Mouse (Mus musculus): ENCODE measurements around the gene Kcnt2. TPM values are rescaled to one million over a fixed set of nuclear protein-coding genes. Genes with fewer than 3 reads are reported as not detected.

Kcnt2 gene
- 0.86 and 0.87 TPM in 2 replicates for polyA plus RNA-seq (2016; fragmentation: Nextera tagmentation; extraction: Ambion mirVana)

DNA sequence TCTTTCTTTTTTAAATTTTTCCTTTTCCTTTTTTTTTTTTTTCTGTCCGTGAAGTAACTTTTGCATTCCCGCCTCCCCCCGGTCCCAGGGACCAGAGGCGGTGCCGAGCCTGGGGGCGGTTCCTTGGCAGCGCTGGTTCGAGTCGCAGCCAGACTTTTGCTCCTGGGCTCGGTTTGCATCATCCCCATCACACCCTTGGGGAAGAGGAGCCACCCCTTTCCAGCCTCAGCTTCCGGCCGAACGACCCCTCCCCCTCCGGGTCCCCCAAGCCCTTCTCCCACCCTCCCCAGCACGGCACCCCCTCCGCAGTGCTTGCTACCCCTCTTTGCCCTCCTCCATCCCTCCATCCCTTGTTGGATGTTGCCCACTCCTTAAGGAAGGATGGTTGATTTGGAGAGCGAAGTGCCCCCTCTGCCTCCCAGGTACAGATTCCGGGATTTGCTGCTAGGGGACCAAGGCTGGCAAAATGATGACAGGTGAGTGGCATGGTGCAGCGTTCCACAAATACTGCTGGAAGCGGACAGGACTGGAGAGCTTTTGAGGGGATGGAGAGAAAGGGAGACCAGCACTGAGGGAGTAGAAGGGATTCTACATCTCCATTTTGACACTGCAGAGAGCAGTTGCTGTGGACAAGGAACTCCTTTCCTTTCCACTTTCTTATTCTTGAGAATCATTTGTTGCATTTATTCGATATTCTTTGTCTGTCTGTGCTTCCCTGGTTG, at the start of gene Kcnt2:
Gene Kcnt2, plus strand, starts transcription at position 283 of the 722 bp plus-strand sequence.
- Histone ChIP-seq H3K36me3 (replicated peaks) (no peaks in the 10 kb centered on the region), H3K27ac (replicated peaks) (peak within 1 kb of the TSS; percentile 72), H3K4me3 (peak within 1 kb of the TSS; percentile 73), H3K9me3 (no peaks in the 10 kb centered on the region), H3K27me3 (replicated peaks; ENCODE audit: low read depth, poor library complexity, severe bottlenecking) (no peaks in the 10 kb centered on the region), H3K4me1 (peaks cover 5% of the 10 kb centered on the region)
- no peak for DNase-seq (ENCODE audit: low spot score)
- under 1% methylated on average over 21 of the region's 21 CpGs for WGBS

DNA sequence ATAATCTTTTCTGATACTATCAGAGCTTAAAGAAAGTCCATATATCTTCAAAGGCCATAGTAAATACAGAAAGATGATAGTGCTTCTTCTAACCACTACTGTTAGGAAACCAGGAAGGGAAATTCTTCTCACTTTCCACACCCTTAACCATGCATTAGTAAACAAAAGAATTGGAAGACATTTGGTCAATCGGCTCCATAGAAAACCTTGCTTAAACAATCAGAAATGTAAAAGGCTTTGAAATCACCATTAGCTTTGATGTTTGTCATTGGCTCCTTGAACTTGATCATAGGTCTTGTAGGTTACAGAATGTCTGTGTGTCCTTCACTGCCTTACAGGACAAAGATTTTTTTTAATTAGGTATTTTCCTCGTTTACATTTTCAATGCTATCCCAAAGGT, 40.6 kb upstream of the Kcnt2 start:
- no peak for DNase-seq (ENCODE audit: low spot score)
- H3K4me1 ChIP-seq, result no peaks in the 10 kb centered on the region
- H3K4me3 ChIP-seq, result no peak overlapping the region
- no peaks in the 10 kb centered on the region for H3K27me3 ChIP-seq (replicated peaks; ENCODE audit: low read depth, poor library complexity, severe bottlenecking)
- H3K27ac ChIP-seq (replicated peaks), result no peak overlapping the region
- H3K9me3 ChIP-seq, result peaks cover under 1% of the 10 kb centered on the region; the same call in 1 of the 2 replicates
- no peaks in the 10 kb centered on the region for H3K36me3 ChIP-seq (replicated peaks)
- WGBS, result 79% methylated on average over 2 of the region's 2 CpGs

GRCm38 (mm10) chr1:140225221-140225620, 20.7 kb upstream of the Kcnt2 start:
- no peaks in the 10 kb centered on the region for H3K36me3 ChIP-seq (replicated peaks)
- no peak overlapping the region for H3K27ac ChIP-seq (replicated peaks)
- no peaks in the 10 kb centered on the region for H3K9me3 ChIP-seq
- peaks cover 4% of the 10 kb centered on the region; the same call in 1 of the 2 replicates for H3K4me1 ChIP-seq
- no peaks in the 10 kb centered on the region for H3K27me3 ChIP-seq (replicated peaks; ENCODE audit: low read depth, poor library complexity, severe bottlenecking)
- DNase-seq (ENCODE audit: low spot score), result peak; percentile 30
- no peak overlapping the region for H3K4me3 ChIP-seq
- WGBS, result 22% methylated on average over 3 of the region's 3 CpGs

DNA sequence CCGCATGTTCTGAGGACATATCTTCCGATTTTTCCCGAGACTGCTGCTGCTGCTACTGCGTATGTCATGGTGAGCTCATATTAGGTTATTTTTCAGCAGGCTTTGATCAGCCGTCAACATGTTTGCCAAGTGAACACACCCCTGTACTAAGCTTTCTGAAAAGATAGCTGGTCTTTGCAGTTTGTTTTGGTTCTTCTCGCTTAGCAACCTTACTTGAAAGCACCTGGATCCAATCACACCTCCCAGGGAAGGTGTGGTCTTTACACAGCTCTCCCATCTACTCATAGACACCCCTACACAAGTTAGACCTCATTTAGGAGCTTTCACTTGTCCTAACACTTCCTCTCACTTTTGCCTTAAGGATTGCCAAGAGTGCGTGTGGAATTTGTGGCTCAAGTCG, 19.3 kb upstream of the Kcnt2 start:
- H3K4me1 ChIP-seq, result peaks cover 4% of the 10 kb centered on the region; the same call in 1 of the 2 replicates
- no peak overlapping the region for H3K27ac ChIP-seq (replicated peaks)
- H3K9me3 ChIP-seq, result no peaks in the 10 kb centered on the region
- no peak for DNase-seq (ENCODE audit: low spot score)
- H3K36me3 ChIP-seq (replicated peaks), result no peaks in the 10 kb centered on the region
- WGBS, result 81% methylated on average over 8 of the region's 8 CpGs
- no peaks in the 10 kb centered on the region for H3K27me3 ChIP-seq (replicated peaks; ENCODE audit: low read depth, poor library complexity, severe bottlenecking)
- H3K4me3 ChIP-seq, result no peak overlapping the region

DNA sequence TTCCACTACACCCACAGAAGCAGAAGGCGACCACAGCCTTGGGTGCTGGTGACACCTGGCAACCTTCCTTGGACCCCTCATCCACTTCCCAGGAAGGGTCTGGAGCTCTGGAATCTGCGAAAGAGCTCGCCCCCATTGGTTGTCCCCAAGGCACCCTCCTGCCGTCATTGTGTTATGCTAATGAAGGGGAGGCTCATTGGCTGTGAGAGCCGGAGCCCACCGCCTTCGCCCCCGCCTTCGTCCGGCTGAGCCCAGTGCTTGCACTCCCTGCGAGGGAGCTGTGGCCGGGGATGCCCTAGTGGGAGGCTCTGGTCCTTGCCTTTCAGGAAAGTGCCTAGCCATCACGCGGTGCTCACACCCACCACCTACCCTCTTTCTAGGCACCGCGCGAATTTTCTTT, 493 bp upstream of the Kcnt2 start:
- Histone ChIP-seq H3K27ac (replicated peaks) (peak overlapping the region; percentile 72; the same call in 1 of the 2 replicates), H3K9me3 (no peaks in the 10 kb centered on the region), H3K27me3 (replicated peaks; ENCODE audit: low read depth, poor library complexity, severe bottlenecking) (no peaks in the 10 kb centered on the region), H3K4me3 (peak overlapping the region; percentile 73), H3K36me3 (replicated peaks) (no peaks in the 10 kb centered on the region), H3K4me1 (peaks cover 5% of the 10 kb centered on the region)
- peak; percentile 92 for DNase-seq (ENCODE audit: low spot score)
- under 1% methylated on average over 17 of the region's 17 CpGs for WGBS

- DNase-seq (ENCODE audit: low spot score), result no peak
- H3K27me3 ChIP-seq (replicated peaks; ENCODE audit: low read depth, poor library complexity, severe bottlenecking), result no peaks in the 10 kb centered on the region
- H3K4me3 ChIP-seq, result no peak overlapping the region
- H3K27ac ChIP-seq (replicated peaks), result no peak overlapping the region
- no peaks in the 10 kb centered on the region for H3K9me3 ChIP-seq
- 93% methylated on average over 3 of the region's 3 CpGs for WGBS
- H3K4me1 ChIP-seq, result 0 out of 2 replicates have a peak, but pooled peaks cover 3% of the 10 kb centered on the region
- no peaks in the 10 kb centered on the region for H3K36me3 ChIP-seq (replicated peaks)
These were observed 18.7 kb downstream of the Kcnt2 start for GRCm38 (mm10) chr1:140264696-140265095.

- H3K4me1 ChIP-seq, result 0 out of 2 replicates have a peak, but pooled peaks cover 3% of the 10 kb centered on the region
- WGBS, result 87% methylated on average over 5 of the region's 5 CpGs
- no peaks in the 10 kb centered on the region for H3K36me3 ChIP-seq (replicated peaks)
- H3K9me3 ChIP-seq, result no peaks in the 10 kb centered on the region
- no peaks in the 10 kb centered on the region for H3K27me3 ChIP-seq (replicated peaks; ENCODE audit: low read depth, poor library complexity, severe bottlenecking)
- no peak overlapping the region for H3K27ac ChIP-seq (replicated peaks)
- H3K4me3 ChIP-seq, result no peak overlapping the region
- no peak for DNase-seq (ENCODE audit: low spot score)
These were observed 20.1 kb downstream of the Kcnt2 start for GRCm38 (mm10) chr1:140266047-140266446.

DNA sequence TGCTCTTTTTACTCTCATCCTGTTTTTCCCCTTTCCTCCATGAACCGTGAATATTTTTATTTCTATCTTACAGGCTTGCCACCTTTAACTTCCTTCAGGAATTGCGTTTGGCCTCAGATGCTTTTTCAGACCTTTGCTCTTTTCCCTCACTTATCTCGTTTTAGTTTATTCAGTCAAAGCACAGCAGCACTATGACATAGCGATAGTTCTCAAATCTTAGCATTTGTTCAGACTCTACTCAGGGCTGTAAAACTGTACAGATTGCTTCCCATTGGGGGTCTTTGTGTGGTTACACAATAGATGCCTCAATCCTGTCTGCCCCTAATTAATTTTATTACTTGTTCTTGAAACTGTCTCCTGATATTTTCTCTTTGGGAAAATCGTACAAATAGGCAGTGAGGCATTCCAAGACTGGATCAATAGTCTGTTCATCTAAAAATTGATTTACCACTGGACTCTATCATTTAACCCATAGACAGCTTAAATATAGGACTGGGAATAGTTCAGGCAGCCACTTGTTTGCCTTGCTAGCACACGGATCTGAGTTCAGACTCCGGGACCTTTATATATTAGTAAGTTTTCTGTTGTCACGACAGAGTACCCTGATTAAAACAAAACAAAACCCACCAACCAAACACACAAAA, 20.8 kb downstream of the Kcnt2 start:
- WGBS, result 68% methylated on average over 8 of the region's 8 CpGs
- H3K9me3 ChIP-seq, result no peaks in the 10 kb centered on the region

DNA sequence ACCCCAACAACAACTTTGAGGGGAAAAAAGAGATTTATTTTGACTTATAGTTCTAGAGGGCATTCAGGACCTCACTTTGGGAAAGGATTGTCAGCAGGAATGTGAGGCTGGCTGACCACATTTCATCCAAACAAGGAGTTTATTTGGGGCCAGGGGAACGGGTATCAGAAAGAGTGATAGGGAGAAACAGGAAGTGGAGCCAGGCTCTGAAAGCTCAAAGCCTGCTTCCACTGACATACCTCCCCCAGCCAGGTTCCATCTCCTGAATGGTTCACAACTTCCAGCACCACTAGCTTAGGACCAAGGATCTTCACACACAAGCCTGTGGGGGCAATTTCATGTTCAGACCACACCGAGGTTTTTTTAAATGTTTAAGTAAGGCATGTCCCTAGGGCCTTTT, 21.3 kb downstream of the Kcnt2 start:
- Histone ChIP-seq H3K4me3 (no peak overlapping the region), H3K27ac (replicated peaks) (no peak overlapping the region), H3K9me3 (no peaks in the 10 kb centered on the region), H3K27me3 (replicated peaks; ENCODE audit: low read depth, poor library complexity, severe bottlenecking) (no peaks in the 10 kb centered on the region), H3K36me3 (replicated peaks) (no peaks in the 10 kb centered on the region), H3K4me1 (0 out of 2 replicates have a peak, but pooled peaks cover 3% of the 10 kb centered on the region)
- WGBS, result 44% methylated on average over 2 of the region's 2 CpGs
- no peak for DNase-seq (ENCODE audit: low spot score)

More for the DNA sequence above, 20.8 kb downstream of the Kcnt2 start:
- Histone ChIP-seq H3K27me3 (replicated peaks; ENCODE audit: low read depth, poor library complexity, severe bottlenecking) (no peaks in the 10 kb centered on the region), H3K36me3 (replicated peaks) (no peaks in the 10 kb centered on the region), H3K4me3 (no peak overlapping the region), H3K27ac (replicated peaks) (no peak overlapping the region), H3K4me1 (0 out of 2 replicates have a peak, but pooled peaks cover 3% of the 10 kb centered on the region)
- DNase-seq (ENCODE audit: low spot score), result no peak

- Histone ChIP-seq H3K4me3 (no peak overlapping the region), H3K27ac (replicated peaks) (no peak overlapping the region), H3K9me3 (no peaks in the 10 kb centered on the region), H3K27me3 (replicated peaks; ENCODE audit: low read depth, poor library complexity, severe bottlenecking) (no peaks in the 10 kb centered on the region), H3K36me3 (replicated peaks) (no peaks in the 10 kb centered on the region), H3K4me1 (no peaks in the 10 kb centered on the region)
- no peak for DNase-seq (ENCODE audit: low spot score)
- 86% methylated on average over 3 of the region's 3 CpGs for WGBS
These were observed 27.7 kb downstream of the Kcnt2 start for GRCm38 (mm10) chr1:140273624-140274023.

DNA sequence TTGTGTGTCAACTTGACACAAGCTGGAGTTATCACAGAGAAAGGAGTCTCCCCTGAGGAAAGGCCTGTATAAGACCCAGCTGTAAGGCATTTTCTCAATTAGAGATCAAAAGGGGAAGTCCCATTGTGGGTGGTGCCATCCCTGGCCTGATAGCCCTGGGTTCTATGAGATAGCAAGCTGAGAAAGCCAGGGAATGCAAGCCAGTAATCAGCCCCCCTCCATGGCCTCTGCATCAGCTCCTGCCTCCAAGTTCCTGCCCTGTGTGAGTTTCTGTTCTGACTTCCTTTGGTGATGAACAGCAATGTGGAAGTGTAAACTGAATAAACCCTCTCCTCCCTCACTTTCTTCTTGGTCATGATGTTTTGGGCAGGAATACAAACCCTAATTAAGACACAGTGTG, 29.9 kb downstream of the Kcnt2 start:
- H3K27ac ChIP-seq (replicated peaks), result no peak overlapping the region
- H3K9me3 ChIP-seq, result 0 out of 2 replicates have a peak, but pooled peaks cover 2% of the 10 kb centered on the region
- no peaks in the 10 kb centered on the region for H3K36me3 ChIP-seq (replicated peaks)
- H3K27me3 ChIP-seq (replicated peaks; ENCODE audit: low read depth, poor library complexity, severe bottlenecking), result no peaks in the 10 kb centered on the region
- peak; percentile 10 for DNase-seq (ENCODE audit: low spot score)
- no peaks in the 10 kb centered on the region for H3K4me1 ChIP-seq
- H3K4me3 ChIP-seq, result no peak overlapping the region

- no peak overlapping the region for H3K4me3 ChIP-seq
- DNase-seq (ENCODE audit: low spot score), result no peak
- WGBS, result 79% methylated on average over 3 of the region's 3 CpGs
- H3K36me3 ChIP-seq (replicated peaks), result no peaks in the 10 kb centered on the region
- H3K27me3 ChIP-seq (replicated peaks; ENCODE audit: low read depth, poor library complexity, severe bottlenecking), result no peaks in the 10 kb centered on the region
- no peaks in the 10 kb centered on the region for H3K4me1 ChIP-seq
- no peaks in the 10 kb centered on the region for H3K9me3 ChIP-seq
- no peak overlapping the region for H3K27ac ChIP-seq (replicated peaks)
These were observed 47.2 kb downstream of the Kcnt2 start for GRCm38 (mm10) chr1:140293140-140293539.

DNA sequence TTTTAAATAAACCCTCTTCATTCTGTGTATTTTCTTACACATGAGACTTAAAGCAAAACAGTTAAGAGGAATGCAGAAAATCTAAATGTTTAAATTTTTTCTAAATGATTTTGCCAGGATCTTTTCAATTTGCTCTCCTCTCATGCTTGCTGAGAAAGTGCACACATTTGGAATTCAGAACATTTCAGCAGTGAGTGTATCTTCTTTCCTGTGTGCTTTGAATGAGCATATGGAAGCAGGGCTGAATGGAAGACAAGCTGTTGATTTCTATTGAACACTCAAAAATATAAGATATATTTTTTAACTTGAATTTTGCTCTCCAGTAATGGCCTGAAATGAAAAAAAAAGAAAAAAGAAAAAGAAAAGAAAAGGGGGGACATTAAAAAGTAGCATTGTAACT, 49.5 kb downstream of the Kcnt2 start:
- Histone ChIP-seq H3K4me3 (no peak overlapping the region), H3K9me3 (no peaks in the 10 kb centered on the region), H3K4me1 (no peaks in the 10 kb centered on the region), H3K27ac (replicated peaks) (no peak overlapping the region), H3K27me3 (replicated peaks; ENCODE audit: low read depth, poor library complexity, severe bottlenecking) (no peaks in the 10 kb centered on the region), H3K36me3 (replicated peaks) (no peaks in the 10 kb centered on the region)
- DNase-seq (ENCODE audit: low spot score), result no peak

Data from embryonic facial prominence, embryonic 10.5 days (tissue).